Mouse (Mus musculus) testis, adult 2 months (tissue): ENCODE results near the gene Nol10. TPM values are rescaled to one million over a fixed set of nuclear protein-coding genes. Genes with fewer than 3 reads are reported as not detected.

Experiments used
- H3K27ac ChIP-seq: fragments of 200-500 bp; 2 replicates; pipeline ENCODE4 v1.5.1; 2012; ENCODE audit warnings: low read depth, low read length; ENCODE audit not compliant: control insufficient read depth, insufficient read depth
- H3K27me3 ChIP-seq: fragments of 200-500 bp; 2 replicates; pipeline ENCODE4 v1.6.1; 2012; ENCODE audit warnings: mild to moderate bottlenecking, low read length, moderate library complexity; ENCODE audit not compliant: control insufficient read depth, insufficient read depth
- H3K36me3 ChIP-seq: fragments of 200-500 bp; 2 replicates; pipeline ENCODE4 v1.6.1; 2012; ENCODE audit warnings: mild to moderate bottlenecking, low read length; ENCODE audit not compliant: control insufficient read depth, insufficient read depth
- H3K4me1 ChIP-seq: fragments of 200-500 bp; 2 replicates; pipeline ENCODE4 v1.6.1; 2012; ENCODE audit warnings: low read length; ENCODE audit not compliant: control insufficient read depth, insufficient read depth
- H3K4me3 ChIP-seq: fragments of 200-500 bp; 2 replicates; pipeline ENCODE4 v1.5.1; 2012; ENCODE audit warnings: low read depth, mild to moderate bottlenecking, low read length, moderate library complexity, mixed read lengths; ENCODE audit not compliant: control insufficient read depth
- CTCF ChIP-seq: fragments of 200-500 bp; IDR thresholded peaks from 2 replicates; pipeline ENCODE4 v1.5.1; 2012; ENCODE audit warnings: low read depth, mild to moderate bottlenecking, inconsistent platforms, low read length, moderate library complexity; ENCODE audit not compliant: control insufficient read depth, insufficient read depth, insufficient replicate concordance
- POLR2A ChIP-seq: fragments of 200-500 bp; IDR thresholded peaks from 2 replicates; pipeline ENCODE4 v1.6.1; 2012; ENCODE audit warnings: low read depth, mild to moderate bottlenecking, inconsistent platforms, low read length, moderate library complexity; ENCODE audit not compliant: control insufficient read depth
- polyA plus RNA-seq: library from polyadenylated mRNA; depleted of rRNA; stranded (reverse); fragments of >200 nt; gene quantifications from 2 replicates; pipeline ENCODE4 v1.2.3, GENCODE M21; 2012

The Nol10 gene
- polyA plus RNA-seq, 1 experiment: 3.8 TPM

GRCm38 (mm10) chr12:17408312-17408711 lies 60.1 kb downstream of the Nol10 start:
- H3K4me1 ChIP-seq: no peaks in the 10 kb centered on the region
- TF ChIP-seq CTCF (no peak), POLR2A (no peak)
- H3K36me3 ChIP-seq: peaks cover 2% of the 10 kb centered on the region
- H3K27me3 ChIP-seq: no peaks in the 10 kb centered on the region
- no peak overlapping the region for H3K27ac ChIP-seq
- no peak overlapping the region for H3K4me3 ChIP-seq

GRCm38 (mm10) chr12:17411242-17411641 lies 63.0 kb downstream of the Nol10 start:
- Histone ChIP-seq H3K36me3 (peaks cover 2% of the 10 kb centered on the region), H3K4me3 (no peak overlapping the region), H3K4me1 (no peaks in the 10 kb centered on the region), H3K27me3 (no peaks in the 10 kb centered on the region), H3K27ac (no peak overlapping the region)
- TF ChIP-seq POLR2A: no peak
- no peak for TF ChIP-seq CTCF

- Histone ChIP-seq H3K4me3 (no peak overlapping the region), H3K27ac (no peak overlapping the region), H3K4me1 (no peaks in the 10 kb centered on the region), H3K27me3 (no peaks in the 10 kb centered on the region), H3K36me3 (peaks cover 2% of the 10 kb centered on the region)
- TF ChIP-seq POLR2A (no peak), CTCF (no peak)
Observed at GRCm38 (mm10) chr12:17411797-17412526, 63.7 kb downstream of the Nol10 start.

GRCm38 (mm10) chr12:17414734-17415133 lies 66.5 kb downstream of the Nol10 start:
- H3K4me3 ChIP-seq: no peak overlapping the region
- peaks cover 3% of the 10 kb centered on the region for H3K36me3 ChIP-seq
- H3K27ac ChIP-seq: no peak overlapping the region
- TF ChIP-seq CTCF (no peak), POLR2A (no peak)
- no peaks in the 10 kb centered on the region for H3K4me1 ChIP-seq
- H3K27me3 ChIP-seq: no peaks in the 10 kb centered on the region

GRCm38 (mm10) chr12:17420168-17420810 lies 72.0 kb downstream of the Nol10 start:
- no peak overlapping the region for H3K4me3 ChIP-seq
- H3K27me3 ChIP-seq: no peaks in the 10 kb centered on the region
- H3K36me3 ChIP-seq: peaks cover 4% of the 10 kb centered on the region
- no peak overlapping the region for H3K27ac ChIP-seq
- no peaks in the 10 kb centered on the region for H3K4me1 ChIP-seq
- TF ChIP-seq CTCF (no peak), POLR2A (no peak)

GRCm38 (mm10) chr12:17425254-17426169 lies 77.3 kb downstream of the Nol10 start:
- TF ChIP-seq CTCF (no peak), POLR2A (no peak)
- Histone ChIP-seq H3K27me3 (no peaks in the 10 kb centered on the region), H3K4me1 (no peaks in the 10 kb centered on the region), H3K27ac (no peak overlapping the region), H3K36me3 (peaks cover 2% of the 10 kb centered on the region), H3K4me3 (no peak overlapping the region)

- no peaks in the 10 kb centered on the region for H3K27me3 ChIP-seq
- H3K27ac ChIP-seq: 0 out of 2 replicates have a peak overlapping the region, but pooled peaks have one; percentile 46
- TF ChIP-seq CTCF: no peak
- no peak for TF ChIP-seq POLR2A
- peaks cover 2% of the 10 kb centered on the region for H3K36me3 ChIP-seq
- no peak overlapping the region for H3K4me3 ChIP-seq
- no peaks in the 10 kb centered on the region for H3K4me1 ChIP-seq
Observed at GRCm38 (mm10) chr12:17426735-17427134, 78.5 kb downstream of the Nol10 start.
